Mouse (Mus musculus): ENCODE data around the gene Ebf3.

The Ebf3 gene

DNA sequence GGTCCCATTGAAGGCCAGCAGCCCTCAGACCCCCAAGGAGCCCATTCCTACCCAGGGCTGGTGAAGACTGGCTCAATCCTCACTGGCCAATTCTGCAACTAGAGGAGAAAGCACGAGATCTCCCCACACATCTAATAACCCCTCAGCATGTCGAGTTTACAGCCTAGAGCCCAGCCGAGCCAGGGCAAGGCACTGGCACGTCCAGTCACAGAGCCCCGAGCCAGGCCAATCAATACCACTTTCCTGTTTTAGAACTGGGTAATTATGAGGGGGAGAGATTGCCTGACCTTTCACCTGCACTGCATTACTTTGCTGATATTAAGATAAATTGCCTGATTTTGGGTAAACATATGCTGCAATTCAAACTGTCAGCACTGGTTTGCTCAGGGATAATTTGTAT lies 105.7 kb downstream of the Ebf3 start:
- in situ Hi-C loops (cut with MboI; ENCODE audit: low sequenced_read_pairs): no loop called here

DNA sequence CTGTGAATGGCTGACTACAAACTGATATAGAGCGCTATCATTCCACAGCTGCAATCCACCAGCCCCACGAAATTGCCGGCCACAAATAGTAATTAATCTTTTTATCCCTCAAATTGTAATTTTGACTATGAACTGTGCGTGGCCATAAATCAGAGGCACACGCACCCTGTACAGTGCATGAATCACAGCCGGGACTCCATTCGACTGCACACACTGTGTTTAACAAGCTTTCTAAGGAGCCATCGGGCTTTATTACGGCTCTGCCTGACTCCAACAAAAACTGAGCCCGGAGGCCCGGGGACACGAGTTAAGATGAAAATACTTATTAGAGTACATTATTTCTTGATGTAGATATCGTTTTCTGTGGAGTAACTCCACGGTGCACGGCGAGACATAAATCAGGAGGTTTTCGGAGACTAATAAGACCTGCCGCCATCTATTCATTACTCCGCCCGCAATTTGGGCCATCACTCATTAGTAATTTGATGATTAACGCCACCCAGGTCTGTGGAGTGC lies 107.4 kb downstream of the Ebf3 start:
- in situ Hi-C loops (cut with MboI; ENCODE audit: low sequenced_read_pairs): no loop called here

DNA sequence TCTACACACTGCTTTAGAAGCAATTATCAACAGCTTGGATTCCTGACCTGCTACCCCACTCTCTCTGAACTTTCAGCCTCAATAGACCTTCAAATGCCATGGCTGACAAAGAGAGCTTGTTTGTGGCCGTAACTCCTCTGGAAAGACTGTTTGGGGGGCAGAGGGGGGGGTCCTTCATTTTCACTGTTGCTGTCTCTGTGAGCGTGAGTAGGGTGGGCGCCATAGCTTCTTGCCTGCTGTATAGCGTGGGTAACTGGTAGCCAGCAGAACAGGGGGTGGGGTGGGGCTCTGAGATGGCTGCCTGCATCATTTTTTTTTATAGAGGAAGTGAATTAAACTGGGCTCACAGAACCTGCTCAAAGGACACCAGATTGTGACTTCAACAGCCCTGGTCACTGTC lies 114.7 kb downstream of the Ebf3 start:
- in situ Hi-C loops (cut with MboI; ENCODE audit: low sequenced_read_pairs): no loop called here

- in situ Hi-C loops (cut with MboI; ENCODE audit: low sequenced_read_pairs): no loop called here
These were observed 115.3 kb downstream of the Ebf3 start for GRCm38 (mm10) chr7:137198921-137199320.

- in situ Hi-C loops (cut with MboI; ENCODE audit: low sequenced_read_pairs): no loop called here
These were observed 116.9 kb downstream of the Ebf3 start for GRCm38 (mm10) chr7:137197118-137198030.

- in situ Hi-C loops (cut with MboI; ENCODE audit: low sequenced_read_pairs): no loop called here
These were observed 117.7 kb downstream of the Ebf3 start for GRCm38 (mm10) chr7:137196536-137196935.

DNA sequence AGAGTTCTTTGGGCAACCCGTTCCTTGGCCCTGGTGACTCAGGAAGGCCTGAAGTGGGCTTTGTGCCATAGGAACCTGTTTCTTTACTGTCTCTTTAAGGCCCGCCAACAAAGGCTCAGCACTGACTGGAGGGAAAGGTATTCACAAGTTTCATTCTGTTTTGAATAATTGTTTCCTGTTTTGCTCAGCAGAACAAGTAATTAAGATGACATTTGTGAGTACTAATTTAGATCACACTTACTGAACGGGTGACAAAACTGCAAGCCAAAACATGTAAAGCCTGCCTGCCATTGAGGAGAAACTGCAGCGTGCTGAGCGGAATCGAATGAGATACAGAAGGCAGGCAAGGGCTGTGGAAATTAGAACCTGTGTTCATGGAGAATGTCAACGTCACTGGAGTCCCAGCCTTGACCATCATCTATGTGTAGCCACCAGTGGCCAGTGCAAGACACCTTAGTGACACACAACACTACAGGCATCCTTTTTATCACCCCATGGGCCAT lies 121.4 kb downstream of the Ebf3 start:
- in situ Hi-C loops (cut with MboI; ENCODE audit: low sequenced_read_pairs): no loop called here

DNA sequence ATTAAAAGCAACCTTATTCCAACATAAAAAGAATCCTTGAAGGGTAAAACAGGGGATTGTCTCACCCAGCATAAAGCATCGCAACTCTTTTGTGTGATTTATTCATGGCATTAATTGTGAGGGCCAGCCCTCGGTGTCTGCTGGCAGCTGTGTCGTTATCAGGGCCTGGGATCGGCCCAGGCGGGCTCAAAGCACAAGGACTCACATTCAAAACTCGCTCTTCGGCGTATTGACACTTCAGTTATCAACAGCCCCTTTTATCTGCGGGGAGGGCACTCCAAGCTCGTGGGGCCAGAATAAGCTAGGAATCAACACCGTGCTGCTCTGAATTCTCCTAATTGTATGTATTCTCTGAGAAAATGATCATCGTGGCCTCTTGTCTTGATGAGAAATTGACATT lies 122.4 kb downstream of the Ebf3 start:
- in situ Hi-C loops (cut with MboI; ENCODE audit: low sequenced_read_pairs): no loop called here

DNA sequence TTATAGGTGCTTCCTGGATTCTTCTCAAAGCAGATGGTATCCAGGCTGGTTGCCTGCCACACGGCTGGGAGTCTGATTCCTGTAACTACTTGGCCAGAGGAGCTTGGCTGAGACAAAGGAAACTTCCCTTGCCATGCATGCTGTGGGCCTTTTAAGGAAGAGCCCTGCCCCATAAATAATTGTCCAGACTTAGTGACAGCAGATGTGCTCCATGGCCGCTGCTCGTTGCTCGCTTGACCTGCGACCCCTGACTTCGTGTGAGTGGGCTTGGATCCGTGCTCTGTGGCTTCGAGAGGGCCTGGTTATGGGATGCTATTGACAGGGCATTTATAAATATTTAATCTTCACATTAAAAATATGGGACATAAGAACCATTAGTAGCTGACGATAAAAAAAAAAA lies 142.0 kb downstream of the Ebf3 start:
- in situ Hi-C loops (cut with MboI; ENCODE audit: low sequenced_read_pairs): no loop called here

DNA sequence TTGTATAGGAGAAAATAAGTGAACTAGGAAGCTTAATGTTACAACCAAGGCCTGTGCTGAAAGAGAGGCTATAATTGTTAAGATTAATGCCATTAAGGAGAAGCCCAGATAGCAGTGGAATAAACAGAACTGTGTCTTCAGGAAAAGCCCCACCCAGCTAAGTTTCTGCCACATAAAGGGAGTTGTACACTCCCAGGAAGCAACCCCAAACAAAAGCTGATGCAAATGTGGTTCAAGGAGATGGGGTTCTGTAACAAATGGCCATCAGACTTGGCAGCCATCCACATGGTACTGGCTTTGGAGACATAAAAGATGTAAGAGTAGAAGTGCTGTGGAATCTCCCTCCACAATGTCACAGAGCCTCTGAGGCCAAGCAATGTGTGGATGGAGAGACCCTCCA lies 155.2 kb downstream of the Ebf3 start:
- in situ Hi-C loops (cut with MboI; ENCODE audit: low sequenced_read_pairs): no loop called here

DNA sequence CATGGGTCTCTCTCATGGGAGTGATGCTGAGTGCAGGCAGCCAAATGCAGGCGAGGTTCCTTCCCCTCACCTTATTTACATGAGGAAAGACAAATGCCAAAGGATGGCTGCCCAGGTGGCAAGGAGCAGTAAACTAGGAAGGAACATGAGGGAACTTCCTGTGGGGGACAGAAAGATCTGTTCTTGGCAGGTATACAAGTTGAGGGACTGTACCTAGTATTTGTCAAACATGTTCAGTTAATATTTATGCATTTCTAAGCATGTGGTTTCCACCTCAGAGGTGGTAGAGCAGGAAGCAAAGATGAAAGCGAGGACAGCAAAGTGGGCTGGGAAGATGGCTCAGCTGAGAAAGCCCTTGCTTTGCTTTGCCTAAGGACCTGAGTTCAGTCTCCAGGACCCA lies 159.6 kb downstream of the Ebf3 start:
- in situ Hi-C loops (cut with MboI; ENCODE audit: low sequenced_read_pairs): no loop called here

DNA sequence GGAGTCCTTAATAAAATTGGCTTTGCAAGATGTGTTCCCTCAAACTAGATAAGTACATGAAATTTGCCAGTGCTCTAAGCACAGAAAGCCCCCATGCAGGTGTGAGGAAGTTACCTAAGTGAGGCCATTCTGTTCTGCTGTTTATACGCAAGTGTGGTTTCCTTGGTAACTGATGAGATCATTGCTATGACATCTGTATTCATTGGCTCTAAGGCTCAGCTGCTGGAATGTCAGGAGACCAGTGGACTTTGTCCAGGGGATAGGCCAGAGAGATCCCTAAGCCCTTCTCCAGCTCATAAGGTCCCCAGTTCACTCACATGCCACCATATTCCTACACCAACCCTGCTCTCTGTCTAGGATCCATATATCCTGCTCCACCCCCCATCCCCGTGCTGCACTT lies 162.4 kb downstream of the Ebf3 start:
- in situ Hi-C loops (cut with MboI; ENCODE audit: low sequenced_read_pairs): no loop called here

GRCm38 (mm10) chr7:137147101-137147500 lies 167.1 kb downstream of the Ebf3 start:
- in situ Hi-C loops (cut with MboI; ENCODE audit: low sequenced_read_pairs): no loop called here

All from CH12F3 (cell line).